Mouse (Mus musculus) lung, embryonic 14.5 days (tissue): ENCODE measurements around the gene Hes3. TPM values are rescaled to one million over a fixed set of nuclear protein-coding genes. Genes with fewer than 3 reads are reported as not detected.

ENCODE experiments used
- ATAC-seq: fragments of 200-750 bp; cut with Nextera tagmentation; 2 replicates; pipeline ENCODE4 v1.8.0; 2017; ENCODE audit warnings: mild to moderate bottlenecking, moderate TSS enrichment, moderate library complexity; ENCODE audit not compliant: insufficient read depth
- DNase-seq: peaks from one replicate; pipeline ENCODE4 v3.0.0-alpha.2; 2015
- H3K27ac ChIP-seq: fragments of 300-500 bp; sonication (generic); 2 replicates; pipeline ENCODE4 v1.5.1; 2014; ENCODE audit warnings: low read depth, mild to moderate bottlenecking, moderate library complexity
- H3K27me3 ChIP-seq: fragments of 300-500 bp; sonication (generic); 2 replicates; pipeline ENCODE4 v1.6.1; 2014; ENCODE audit warnings: low read length, control low read depth; ENCODE audit not compliant: insufficient read depth
- H3K36me3 ChIP-seq: fragments of 300-500 bp; sonication (generic); 2 replicates; pipeline ENCODE4 v1.6.1; 2014; ENCODE audit warnings: control low read depth; ENCODE audit not compliant: insufficient read depth
- H3K4me1 ChIP-seq: fragments of 300-500 bp; sonication (generic); 2 replicates; pipeline ENCODE4 v1.6.1; 2014; ENCODE audit warnings: antibody characterized with exemption, control low read depth; ENCODE audit not compliant: insufficient read depth
- H3K4me2 ChIP-seq: fragments of 300-500 bp; sonication (generic); 2 replicates; pipeline ENCODE4 v1.6.1; 2014; ENCODE audit warnings: mild to moderate bottlenecking
- H3K4me3 ChIP-seq: fragments of 300-500 bp; sonication (generic); 2 replicates; pipeline ENCODE4 v1.5.1; 2014; ENCODE audit warnings: low read depth, low read length
- H3K9ac ChIP-seq: fragments of 300-500 bp; sonication (generic); 2 replicates; pipeline ENCODE4 v1.6.1; 2014
- H3K9me3 ChIP-seq: fragments of 300-500 bp; sonication (generic); 2 replicates; pipeline ENCODE4 v1.6.1; 2016; ENCODE audit warnings: low read depth, low read length, control low read depth
- CTCF ChIP-seq: IDR thresholded peaks from 2 replicates; pipeline ENCODE4 v1.5.1; 2016; ENCODE audit warnings: antibody characterized with exemption, low read depth
- WGBS: fragments of 180-500 bp; shearing (Covaris S2); extraction: QIAGEN DNeasy Blood & Tissue Kit; methylation state at CpG from one replicate; pipeline ENCODE4 v1.1.7; 2014; 5-methylcytosine and 5-hydroxymethylcytosine counted together
- polyA plus RNA-seq: library from polyadenylated mRNA; unstranded; fragments of >200 nt; fragmentation: Nextera tagmentation; extraction: Ambion mirVana; gene quantifications from 2 replicates; pipeline ENCODE4 v1.2.1, GENCODE M21; 2014

Gene Hes3
- polyA plus RNA-seq, 1 experiment from 2014 or later = not detected

- DNase-seq (peak; percentile 74), ATAC-seq (peak; percentile 67)
- Histone ChIP-seq H3K9ac (no peak overlapping the region), H3K4me2 (no peak overlapping the region), H3K9me3 (no peaks in the 10 kb centered on the region), H3K27me3 (no peaks in the 10 kb centered on the region), H3K36me3 (0 out of 2 replicates have a peak, but pooled peaks cover 5% of the 10 kb centered on the region), H3K4me1 (0 out of 2 replicates have a peak, but pooled peaks cover 5% of the 10 kb centered on the region), H3K4me3 (no peak overlapping the region), H3K27ac (no peak overlapping the region)
- no peak for TF ChIP-seq CTCF
- WGBS = 28% methylated on average over 6 of the region's 6 CpGs
Measured at GRCm38 (mm10) chr4:152257070-152257469, 34.4 kb downstream of the Hes3 start.

GRCm38 (mm10) chr4:152253183-152253759 is 38.2 kb downstream of the Hes3 start:
- Histone ChIP-seq H3K9ac (no peak overlapping the region), H3K27ac (no peak overlapping the region), H3K4me3 (no peak overlapping the region), H3K27me3 (no peaks in the 10 kb centered on the region), H3K36me3 (no peaks in the 10 kb centered on the region), H3K9me3 (no peaks in the 10 kb centered on the region), H3K4me2 (no peak overlapping the region), H3K4me1 (0 out of 2 replicates have a peak, but pooled peaks cover 5% of the 10 kb centered on the region)
- peak; percentile 36; the same call in 1 of the 2 replicates for ATAC-seq
- no peak for TF ChIP-seq CTCF
- DNase-seq = no peak
- WGBS = 45% methylated on average over 9 of the region's 9 CpGs

- H3K27ac ChIP-seq = no peak overlapping the region
- DNase-seq (no peak), ATAC-seq (no peak)
- no peak overlapping the region for H3K4me2 ChIP-seq
- no peaks in the 10 kb centered on the region for H3K27me3 ChIP-seq
- no peaks in the 10 kb centered on the region for H3K4me1 ChIP-seq
- WGBS = 73% methylated on average over 6 of the region's 6 CpGs
- no peaks in the 10 kb centered on the region for H3K9me3 ChIP-seq
- H3K4me3 ChIP-seq = no peak overlapping the region
- H3K36me3 ChIP-seq = no peaks in the 10 kb centered on the region
- H3K9ac ChIP-seq = no peak overlapping the region
- no peak for TF ChIP-seq CTCF
Measured at GRCm38 (mm10) chr4:152250615-152251014, 40.8 kb downstream of the Hes3 start.

GRCm38 (mm10) chr4:152247195-152247594 is 44.3 kb downstream of the Hes3 start:
- no peaks in the 10 kb centered on the region for H3K36me3 ChIP-seq
- no peaks in the 10 kb centered on the region for H3K4me1 ChIP-seq
- ATAC-seq = no peak
- whole genome bisulfite sequencing = 53% methylated on average over 3 of the region's 3 CpGs
- no peak overlapping the region for H3K9ac ChIP-seq
- no peak for TF ChIP-seq CTCF
- H3K9me3 ChIP-seq = no peaks in the 10 kb centered on the region
- no peak overlapping the region for H3K27ac ChIP-seq
- H3K27me3 ChIP-seq = no peaks in the 10 kb centered on the region
- H3K4me3 ChIP-seq = no peak overlapping the region
- H3K4me2 ChIP-seq = no peak overlapping the region
- no peak for DNase-seq

GRCm38 (mm10) chr4:152246011-152246410 is 45.5 kb downstream of the Hes3 start:
- no peak overlapping the region for H3K4me3 ChIP-seq
- 80% methylated on average over 6 of the region's 6 CpGs for WGBS
- H3K4me2 ChIP-seq = no peak overlapping the region
- no peaks in the 10 kb centered on the region for H3K36me3 ChIP-seq
- DNase-seq (no peak), ATAC-seq (no peak)
- no peak overlapping the region for H3K9ac ChIP-seq
- TF ChIP-seq CTCF = no peak
- no peaks in the 10 kb centered on the region for H3K9me3 ChIP-seq
- H3K27me3 ChIP-seq = no peaks in the 10 kb centered on the region
- H3K4me1 ChIP-seq = no peaks in the 10 kb centered on the region
- no peak overlapping the region for H3K27ac ChIP-seq

- Histone ChIP-seq H3K9ac (no peak overlapping the region; the same call in 1 of the 2 replicates), H3K9me3 (no peaks in the 10 kb centered on the region), H3K4me3 (no peak overlapping the region), H3K36me3 (no peaks in the 10 kb centered on the region), H3K27me3 (no peaks in the 10 kb centered on the region), H3K4me1 (no peaks in the 10 kb centered on the region), H3K27ac (no peak overlapping the region), H3K4me2 (no peak overlapping the region)
- ATAC-seq = no peak
- DNase-seq = no peak
- WGBS = 68% methylated on average over 11 of the region's 11 CpGs
- TF ChIP-seq CTCF = no peak
Measured at GRCm38 (mm10) chr4:152244545-152245522, 46.6 kb downstream of the Hes3 start.

GRCm38 (mm10) chr4:152243969-152244368 is 47.5 kb downstream of the Hes3 start:
- ATAC-seq (no peak), DNase-seq (no peak)
- no peak for TF ChIP-seq CTCF
- Histone ChIP-seq H3K4me2 (no peak overlapping the region), H3K9ac (no peak overlapping the region), H3K27ac (no peak overlapping the region), H3K4me3 (no peak overlapping the region), H3K36me3 (no peaks in the 10 kb centered on the region), H3K27me3 (no peaks in the 10 kb centered on the region), H3K4me1 (no peaks in the 10 kb centered on the region), H3K9me3 (no peaks in the 10 kb centered on the region)
- 84% methylated on average over 8 of the region's 8 CpGs for WGBS
